Mouse (Mus musculus): ENCODE measurements around the gene Rgs14. TPM values are rescaled to one million over a fixed set of nuclear protein-coding genes. Genes with fewer than 3 reads are reported as not detected.

The Rgs14 gene
- polyA plus RNA-seq, 1 experiment from 2014 or later, result 0.62 TPM

DNA sequence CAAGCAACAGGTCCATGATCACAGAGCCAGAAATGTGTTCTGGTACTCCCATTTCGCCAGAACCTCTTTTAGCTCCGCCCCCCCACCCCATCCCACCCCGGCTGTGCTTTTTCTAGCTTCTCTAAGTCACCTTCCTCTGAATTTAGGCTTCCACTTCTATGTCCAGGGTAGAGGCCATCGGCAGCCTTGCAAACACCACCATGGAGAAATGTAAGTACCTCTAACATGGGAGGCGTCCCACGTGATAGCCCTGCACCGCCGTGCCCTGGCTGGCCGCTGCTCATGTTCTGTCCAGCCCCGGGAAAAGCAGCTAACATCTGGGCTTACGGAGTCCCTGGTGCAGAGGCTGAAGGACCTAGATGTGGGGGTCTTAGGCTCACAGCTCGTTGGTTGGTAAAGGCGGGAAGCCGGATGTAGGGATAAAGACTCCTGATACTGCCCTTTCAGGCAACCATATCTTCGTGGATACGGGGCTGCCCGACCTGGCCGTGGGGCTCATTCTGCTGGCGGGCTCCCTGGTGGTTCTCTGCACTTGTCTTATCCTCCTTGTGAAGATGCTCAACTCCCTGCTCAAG is 39.1 kb downstream of the Rgs14 start:
- ATAC-seq, result no peak
- Histone ChIP-seq H3K4me2 (ENCODE audit: low read length) (no peak overlapping the region), H3K9me3 (replicated peaks; ENCODE audit: control insufficient read depth, low read length, poor library complexity, severe bottlenecking) (no peaks in the 10 kb centered on the region), H3K36me3 (ENCODE audit: control insufficient read depth, insufficient read depth, low read length) (no peaks in the 10 kb centered on the region), H3K4me1 (ENCODE audit: control insufficient read depth, insufficient read depth, low read length) (peaks cover 6% of the 10 kb centered on the region; the same call in 1 of the 2 replicates), H3K9ac (ENCODE audit: low read depth, low read length) (no peak overlapping the region), H3K27me3 (ENCODE audit: control insufficient read depth, insufficient read depth, low read depth, low read length) (no peaks in the 10 kb centered on the region; the same call in 1 of the 2 replicates), H3K4me3 (ENCODE audit: low read depth, low read length) (no peak overlapping the region), H3K27ac (ENCODE audit: low read length) (no peak overlapping the region)
- whole genome bisulfite sequencing, result 87% methylated on average over 19 of the region's 19 CpGs

- WGBS, result 68% methylated on average over 7 of the region's 7 CpGs
- H3K27ac ChIP-seq (ENCODE audit: low read length), result no peak overlapping the region
- no peak overlapping the region for H3K4me3 ChIP-seq (ENCODE audit: low read depth, low read length)
- no peaks in the 10 kb centered on the region for H3K9me3 ChIP-seq (replicated peaks; ENCODE audit: control insufficient read depth, low read length, poor library complexity, severe bottlenecking)
- H3K27me3 ChIP-seq (ENCODE audit: control insufficient read depth, insufficient read depth, low read depth, low read length), result no peaks in the 10 kb centered on the region; the same call in 1 of the 2 replicates
- H3K4me2 ChIP-seq (ENCODE audit: low read length), result no peak overlapping the region
- H3K36me3 ChIP-seq (ENCODE audit: control insufficient read depth, insufficient read depth, low read length), result no peaks in the 10 kb centered on the region
- H3K9ac ChIP-seq (ENCODE audit: low read depth, low read length), result no peak overlapping the region
- ATAC-seq, result no peak
- H3K4me1 ChIP-seq (ENCODE audit: control insufficient read depth, insufficient read depth, low read length), result no peaks in the 10 kb centered on the region
Measured at GRCm38 (mm10) chr13:55411826-55412225, 42.3 kb downstream of the Rgs14 start.

DNA sequence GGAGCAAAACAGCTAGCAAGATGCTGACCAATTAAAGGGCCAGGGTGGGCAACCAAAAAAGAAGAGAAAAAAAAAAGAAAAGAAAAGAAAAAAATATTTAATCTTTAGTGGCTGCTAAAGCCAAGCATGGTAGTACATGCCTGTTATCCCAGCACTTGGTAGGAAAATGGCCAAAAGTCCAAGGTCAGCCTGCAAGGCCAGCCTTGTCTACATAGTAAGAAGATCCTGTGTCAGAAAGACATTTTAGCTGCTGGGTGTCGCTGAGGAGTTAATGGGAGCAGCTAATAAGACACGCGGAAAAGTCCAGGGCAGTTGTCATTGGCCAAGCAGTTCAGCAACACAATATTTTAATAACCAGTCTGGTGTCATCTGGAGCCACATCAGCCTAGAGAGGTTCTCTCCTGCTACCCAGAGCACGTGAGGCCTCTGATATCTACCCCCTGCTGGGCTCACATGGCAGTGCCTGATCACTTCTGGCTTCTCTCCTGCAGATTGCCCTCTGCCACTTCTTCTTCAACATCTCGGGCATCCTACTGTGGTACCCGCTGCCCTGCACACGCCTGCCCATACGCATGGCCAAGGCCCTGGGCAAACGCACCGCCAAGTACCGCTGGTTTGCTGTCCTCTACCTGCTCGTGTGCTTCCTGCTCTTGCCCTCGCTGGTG is 43.2 kb downstream of the Rgs14 start:
- Histone ChIP-seq H3K9ac (ENCODE audit: low read depth, low read length) (no peak overlapping the region), H3K27ac (ENCODE audit: low read length) (no peak overlapping the region), H3K36me3 (ENCODE audit: control insufficient read depth, insufficient read depth, low read length) (no peaks in the 10 kb centered on the region), H3K4me3 (ENCODE audit: low read depth, low read length) (no peak overlapping the region), H3K4me2 (ENCODE audit: low read length) (no peak overlapping the region), H3K27me3 (ENCODE audit: control insufficient read depth, insufficient read depth, low read depth, low read length) (no peaks in the 10 kb centered on the region; the same call in 1 of the 2 replicates), H3K4me1 (ENCODE audit: control insufficient read depth, insufficient read depth, low read length) (peaks cover under 1% of the 10 kb centered on the region; the same call in 1 of the 2 replicates), H3K9me3 (replicated peaks; ENCODE audit: control insufficient read depth, low read length, poor library complexity, severe bottlenecking) (no peaks in the 10 kb centered on the region)
- 84% methylated on average over 13 of the region's 13 CpGs for WGBS
- no peak for ATAC-seq

DNA sequence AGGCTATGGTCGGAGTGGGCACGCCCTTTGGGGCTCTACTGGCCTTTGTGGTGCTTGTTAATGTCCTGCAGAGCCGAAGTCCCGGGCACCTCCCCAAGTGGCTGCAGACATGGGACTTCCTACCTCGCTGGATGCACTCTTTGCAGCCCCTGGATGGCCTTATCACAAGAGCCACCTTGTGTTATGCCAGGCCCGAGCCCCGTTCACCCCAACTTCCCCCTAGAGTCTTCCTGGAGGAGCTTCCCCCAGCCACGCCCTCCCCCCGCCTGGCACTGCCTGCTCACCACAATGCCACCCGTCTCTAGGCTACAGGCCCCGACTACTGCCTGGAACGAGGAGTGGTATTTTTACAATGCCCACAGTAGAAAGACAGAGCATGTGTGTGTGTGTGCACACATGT is 43.8 kb downstream of the Rgs14 start:
- Histone ChIP-seq H3K27me3 (ENCODE audit: control insufficient read depth, insufficient read depth, low read depth, low read length) (no peaks in the 10 kb centered on the region; the same call in 1 of the 2 replicates), H3K4me2 (ENCODE audit: low read length) (no peak overlapping the region), H3K4me3 (ENCODE audit: low read depth, low read length) (no peak overlapping the region), H3K36me3 (ENCODE audit: control insufficient read depth, insufficient read depth, low read length) (no peaks in the 10 kb centered on the region), H3K4me1 (ENCODE audit: control insufficient read depth, insufficient read depth, low read length) (peaks cover 4% of the 10 kb centered on the region; the same call in 1 of the 2 replicates), H3K9me3 (replicated peaks; ENCODE audit: control insufficient read depth, low read length, poor library complexity, severe bottlenecking) (no peaks in the 10 kb centered on the region), H3K9ac (ENCODE audit: low read depth, low read length) (no peak overlapping the region), H3K27ac (ENCODE audit: low read length) (no peak overlapping the region)
- no peak for ATAC-seq
- WGBS, result 87% methylated on average over 12 of the region's 12 CpGs

DNA sequence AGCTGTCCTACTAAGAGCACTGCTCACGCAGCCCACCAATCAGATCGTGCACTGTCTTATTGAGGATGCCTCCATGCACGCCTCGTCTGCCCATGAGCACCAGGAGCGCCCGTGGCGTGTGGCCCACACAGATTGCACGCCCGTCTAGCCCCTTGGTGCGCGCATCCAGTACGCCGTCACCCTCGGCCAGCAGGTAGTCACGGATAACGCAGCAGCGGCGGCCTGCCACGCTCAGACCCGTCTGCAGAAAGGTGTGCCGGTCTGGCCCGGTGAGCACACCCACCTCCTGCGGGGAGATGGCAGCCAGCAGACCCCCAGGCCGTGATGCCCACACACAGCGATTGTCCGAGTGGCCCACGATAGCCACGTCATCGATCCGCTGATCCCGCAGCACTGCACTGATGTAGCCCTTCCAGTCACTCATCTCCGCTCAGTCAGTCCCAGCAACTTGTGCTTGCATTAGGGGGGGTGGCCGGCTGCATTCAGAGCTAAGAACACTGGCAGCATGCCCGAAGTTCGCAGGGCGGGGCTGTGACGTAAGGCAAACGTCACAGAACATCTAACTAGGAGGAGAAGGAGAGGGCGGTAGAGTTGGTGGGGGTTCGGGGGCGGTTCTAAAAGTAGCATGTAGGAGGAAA is 45.3 kb downstream of the Rgs14 start, which contains the start of gene Pfn3:
TSS of gene Pfn3 (minus strand) at position 490 of the 638 bp plus-strand sequence.
- Histone ChIP-seq H3K4me2 (ENCODE audit: low read length) (peak within 1 kb of the TSS; percentile 64), H3K27me3 (ENCODE audit: control insufficient read depth, insufficient read depth, low read depth, low read length) (peaks cover 9% of the 10 kb centered on the region), H3K4me3 (ENCODE audit: low read depth, low read length) (peak within 1 kb of the TSS; percentile 40), H3K9ac (ENCODE audit: low read depth, low read length) (peak within 1 kb of the TSS; percentile 66), H3K4me1 (ENCODE audit: control insufficient read depth, insufficient read depth, low read length) (peaks cover 4% of the 10 kb centered on the region; the same call in 1 of the 2 replicates), H3K36me3 (ENCODE audit: control insufficient read depth, insufficient read depth, low read length) (no peaks in the 10 kb centered on the region), H3K9me3 (replicated peaks; ENCODE audit: control insufficient read depth, low read length, poor library complexity, severe bottlenecking) (no peaks in the 10 kb centered on the region), H3K27ac (ENCODE audit: low read length) (no peak within 1 kb of the TSS)
- ATAC-seq, result peak; percentile 68
- WGBS, result 8% methylated on average over 41 of the region's 41 CpGs

GRCm38 (mm10) chr13:55418004-55418403 is 48.5 kb downstream of the Rgs14 start:
- peak overlapping the region; percentile 50 for H3K4me2 ChIP-seq (ENCODE audit: low read length)
- peak overlapping the region; percentile 7; the same call in 1 of the 2 replicates for H3K4me3 ChIP-seq (ENCODE audit: low read depth, low read length)
- no peak overlapping the region for H3K27ac ChIP-seq (ENCODE audit: low read length)
- H3K9me3 ChIP-seq (replicated peaks; ENCODE audit: control insufficient read depth, low read length, poor library complexity, severe bottlenecking), result no peaks in the 10 kb centered on the region
- no peaks in the 10 kb centered on the region for H3K36me3 ChIP-seq (ENCODE audit: control insufficient read depth, insufficient read depth, low read length)
- 11% methylated on average over 12 of the region's 12 CpGs for WGBS
- peak overlapping the region; percentile 58; the same call in 1 of the 2 replicates for H3K9ac ChIP-seq (ENCODE audit: low read depth, low read length)
- H3K4me1 ChIP-seq (ENCODE audit: control insufficient read depth, insufficient read depth, low read length), result peaks cover 7% of the 10 kb centered on the region; the same call in 1 of the 2 replicates
- ATAC-seq, result peak; percentile 54; the same call in 1 of the 2 replicates
- peaks cover 31% of the 10 kb centered on the region for H3K27me3 ChIP-seq (ENCODE audit: control insufficient read depth, insufficient read depth, low read depth, low read length)

- H3K4me1 ChIP-seq (ENCODE audit: control insufficient read depth, insufficient read depth, low read length), result peaks cover 7% of the 10 kb centered on the region; the same call in 1 of the 2 replicates
- H3K4me3 ChIP-seq (ENCODE audit: low read depth, low read length), result no peak overlapping the region
- WGBS, result 88% methylated on average over 5 of the region's 5 CpGs
- H3K4me2 ChIP-seq (ENCODE audit: low read length), result no peak overlapping the region
- H3K9me3 ChIP-seq (replicated peaks; ENCODE audit: control insufficient read depth, low read length, poor library complexity, severe bottlenecking), result no peaks in the 10 kb centered on the region
- no peak overlapping the region for H3K9ac ChIP-seq (ENCODE audit: low read depth, low read length)
- no peaks in the 10 kb centered on the region for H3K36me3 ChIP-seq (ENCODE audit: control insufficient read depth, insufficient read depth, low read length)
- ATAC-seq, result no peak
- H3K27me3 ChIP-seq (ENCODE audit: control insufficient read depth, insufficient read depth, low read depth, low read length), result peaks cover 31% of the 10 kb centered on the region
- H3K27ac ChIP-seq (ENCODE audit: low read length), result no peak overlapping the region
Measured at GRCm38 (mm10) chr13:55419142-55419541, 49.6 kb downstream of the Rgs14 start.

- Histone ChIP-seq H3K27me3 (ENCODE audit: control insufficient read depth, insufficient read depth, low read depth, low read length) (peaks cover 31% of the 10 kb centered on the region), H3K4me3 (ENCODE audit: low read depth, low read length) (no peak overlapping the region), H3K9ac (ENCODE audit: low read depth, low read length) (no peak overlapping the region), H3K4me1 (ENCODE audit: control insufficient read depth, insufficient read depth, low read length) (peaks cover 7% of the 10 kb centered on the region; the same call in 1 of the 2 replicates), H3K36me3 (ENCODE audit: control insufficient read depth, insufficient read depth, low read length) (no peaks in the 10 kb centered on the region), H3K4me2 (ENCODE audit: low read length) (no peak overlapping the region), H3K27ac (ENCODE audit: low read length) (no peak overlapping the region), H3K9me3 (replicated peaks; ENCODE audit: control insufficient read depth, low read length, poor library complexity, severe bottlenecking) (no peaks in the 10 kb centered on the region)
- ATAC-seq, result peak; percentile 27; the same call in 1 of the 2 replicates
- WGBS, result 32% methylated on average over 51 of the region's 51 CpGs
Measured at GRCm38 (mm10) chr13:55420018-55420932, 50.7 kb downstream of the Rgs14 start.
